In genomic region chr14:122990521-122991052, GRCm38 (mm10) we compare ENCODE assay signal across 23 mouse cellular contexts. TPM values are rescaled to one million over a fixed set of nuclear protein-coding genes. Genes with fewer than 3 reads are reported as not detected.
DNase-seq lines count a peak whose midpoint lies in the region; ATAC-seq and TF ChIP-seq lines count a peak whose summit lies in the region.
"Had no signal": no experiment of that assay in that cellular context is flagged by ENCODE, and none has a peak within 500 bp of the region (broad histone marks: within the 10 kb centered on the region; RNA-seq: fewer than 3 reads in every experiment).

No protein-coding gene starts in this region.

- WGBS in liver, embryonic 13.5 days (ENCODE audit: insufficient replicate concordance), result 40% methylated on average over 4 of the region's 4 CpGs
- WGBS in liver, postnatal 0 days (ENCODE audit: insufficient replicate concordance), result 48% methylated on average over 4 of the region's 4 CpGs

- H3K27ac ChIP-seq in liver, embryonic 13.5 days, result no peak overlapping the region
- H3K27ac ChIP-seq in liver, postnatal 0 days (ENCODE audit: low read depth), result no peak overlapping the region
- H3K27ac ChIP-seq: embryonic facial prominence, embryonic 15.5 days; forebrain, embryonic 10.5 days; gastrocnemius, adult 2 months; heart, embryonic 10.5 days; hindbrain, embryonic 13.5 days; hindbrain, postnatal 0 days had no signal

- peak; percentile 61 for DNase-seq in adrenal gland, adult 2 months
- DNase-seq in adrenal gland, postnatal 4 days (ENCODE audit: low spot score in 2 of 2), result no peak
- no peak for DNase-seq in liver, embryonic 13.5 days
- DNase-seq in liver, postnatal 0 days, result no peak
- peak; percentile 60 for DNase-seq in adrenal gland, postnatal 14 days
- DNase-seq in layer of hippocampus, adult 11-12 months (ENCODE audit: low spot score), result no peak
- no peak for DNase-seq in cerebellum, adult 11-12 months
- DNase-seq: cerebellum, adult 2 months; cerebellum, postnatal 10 days; embryo, embryonic 11 days; gastrocnemius, adult 2 months; gastrocnemius, postnatal 36 days; heart, adult 18-20 months; heart, postnatal 14 days had no signal

- no peak for TF ChIP-seq EP300 in liver, postnatal 0 days (IDR thresholded peaks at IDR 0.05; ENCODE audit: low read depth)

- ATAC-seq in liver, embryonic 13.5 days (ENCODE audit: low read depth), result peak; percentile 53; the same call in 1 of the 2 replicates
- no peak for ATAC-seq in liver, postnatal 0 days
- ATAC-seq: activated CD4-positive, CD25-positive, alpha-beta regulatory T cell, adult 4 months; forebrain, embryonic 14.5 days; hindbrain, postnatal 0 days; Patski had no signal

- H3K4me3 ChIP-seq in liver, embryonic 13.5 days (replicated peaks), result no peak overlapping the region
- H3K4me3 ChIP-seq in liver, postnatal 0 days (ENCODE audit: low read depth, low read length), result no peak overlapping the region
- H3K4me3 ChIP-seq: embryonic facial prominence, embryonic 15.5 days; erythroblast, embryonic 14.5 days; forebrain, embryonic 10.5 days; gastrocnemius, adult 2 months; heart, embryonic 10.5 days; hindbrain, embryonic 13.5 days had no signal

- no peak overlapping the region for H3K4me2 ChIP-seq in liver, embryonic 13.5 days
- no peak overlapping the region for H3K4me2 ChIP-seq in liver, postnatal 0 days (ENCODE audit: low read depth, low read length)
- H3K4me2 ChIP-seq: embryonic facial prominence, embryonic 15.5 days; hindbrain, embryonic 13.5 days had no signal

- no peak for TF ChIP-seq CTCF in liver, postnatal 0 days (IDR thresholded peaks at IDR 0.05; ENCODE audit: low read depth)

- H3K27me3 ChIP-seq in liver, embryonic 13.5 days, result peaks cover 16% of the 10 kb centered on the region
- H3K27me3 ChIP-seq in liver, postnatal 0 days (ENCODE audit: insufficient read depth, low read length), result 0 out of 2 replicates have a peak, but pooled peaks cover 3% of the 10 kb centered on the region
- H3K27me3 ChIP-seq: embryonic facial prominence, embryonic 15.5 days; hindbrain, embryonic 13.5 days; Patski had no signal

- no peaks in the 10 kb centered on the region for H3K4me1 ChIP-seq in liver, embryonic 13.5 days (replicated peaks)
- H3K4me1 ChIP-seq in liver, postnatal 0 days (ENCODE audit: insufficient read depth), result no peaks in the 10 kb centered on the region; the same call in 1 of the 2 replicates
- H3K4me1 ChIP-seq: embryonic facial prominence, embryonic 15.5 days; forebrain, embryonic 10.5 days; heart, embryonic 10.5 days; hindbrain, embryonic 13.5 days had no signal

- no peaks in the 10 kb centered on the region for H3K36me3 ChIP-seq in liver, embryonic 13.5 days
- no peaks in the 10 kb centered on the region for H3K36me3 ChIP-seq in liver, postnatal 0 days (replicated peaks; ENCODE audit: insufficient read depth, low read length)
- H3K36me3 ChIP-seq: embryonic facial prominence, embryonic 15.5 days; forebrain, embryonic 10.5 days; heart, embryonic 10.5 days; hindbrain, embryonic 13.5 days had no signal

- H3K9ac ChIP-seq in liver, embryonic 13.5 days, result no peak overlapping the region
- H3K9ac ChIP-seq in liver, postnatal 0 days (replicated peaks), result no peak overlapping the region
- H3K9ac ChIP-seq: embryonic facial prominence, embryonic 15.5 days; hindbrain, embryonic 13.5 days had no signal

- H3K9me3 ChIP-seq in liver, embryonic 13.5 days (replicated peaks), result no peaks in the 10 kb centered on the region
- H3K9me3 ChIP-seq in liver, postnatal 0 days (ENCODE audit: low read length), result no peaks in the 10 kb centered on the region
- H3K9me3 ChIP-seq: embryonic facial prominence, embryonic 15.5 days; forebrain, embryonic 10.5 days; heart, embryonic 10.5 days; hindbrain, embryonic 13.5 days had no signal

RNA-seq across cellular contexts. Expression of gene Tmtc4, which starts 6.8 kb away (rescaled TPM):
- total RNA-seq in adrenal gland, adult 2 months (2021), result 10 to 100 TPM; 18.7 to 22.4 TPM
- polyA plus RNA-seq in adrenal gland, adult 2 months (2012; rRNA removed), result 3.0 and 7.0 TPM in 2 replicates
- 10 to 100 TPM; 29.2 to 44.6 TPM for total RNA-seq in adrenal gland, postnatal 4 days (2021)
- polyA plus RNA-seq in liver, embryonic 13.5 days (2015; fragmentation: Nextera tagmentation; extraction: Ambion mirVana), result 3.1 and 3.9 TPM in 2 replicates
- polyA plus RNA-seq in liver, postnatal 0 days (2015; fragmentation: Nextera tagmentation; extraction: Ambion mirVana), result 1.5 and 1.8 TPM in 2 replicates
- 18.0 and 23.0 TPM in 2 replicates for total RNA-seq in adrenal gland, postnatal 14 days (2021)
- polyA plus RNA-seq: erythroblast, embryonic 14.5 days had no signal

Comparison
In these comparisons a context has a peak if more than half of its experiments do, and no peak if none do; other contexts are left out.
1. DNase-seq: peak in adrenal gland, adult 2 months (single experiment) and adrenal gland, postnatal 14 days (single experiment); none in adrenal gland, postnatal 4 days (0 of 2), liver, embryonic 13.5 days (single experiment), liver, postnatal 0 days (single experiment), layer of hippocampus, adult 11-12 months (single experiment) and cerebellum, adult 11-12 months (single experiment).